In the genomic region with DNA sequence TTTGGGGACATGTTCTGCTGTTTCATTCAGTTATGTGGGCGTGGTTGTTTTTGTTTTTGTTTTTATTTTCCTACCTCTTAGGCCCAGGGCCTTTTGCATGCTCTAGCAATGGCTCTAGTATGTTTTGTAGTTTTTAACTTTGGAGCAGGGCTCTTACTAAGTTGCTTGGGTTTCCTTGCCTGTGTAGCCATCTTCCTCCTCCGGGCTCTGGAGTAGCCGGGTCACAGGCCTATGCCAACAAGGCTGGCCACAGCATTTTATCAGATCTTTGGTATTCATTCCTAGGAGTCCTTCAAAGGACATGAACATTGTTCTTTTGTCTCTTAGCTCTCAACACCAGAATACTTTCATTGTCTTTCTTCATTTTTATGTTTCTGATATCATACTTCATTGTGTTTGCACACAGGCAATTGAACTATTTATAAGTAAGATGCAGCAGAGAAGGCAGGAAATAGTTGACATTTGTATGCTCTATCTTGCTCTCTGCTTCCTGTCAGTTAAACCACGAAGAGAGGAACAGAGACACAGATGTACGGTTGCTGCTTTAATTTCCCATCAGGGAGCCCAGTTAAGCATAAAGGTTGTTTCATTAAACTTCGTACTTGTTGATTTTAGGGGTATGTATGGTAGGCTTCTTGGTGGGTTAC, we compare ENCODE assay signal across 10 mouse cellular contexts. TPM values are rescaled to one million over a fixed set of nuclear protein-coding genes. Genes with fewer than 3 reads are reported as not detected.
DNase-seq lines count a peak whose midpoint lies in the region; ATAC-seq and TF ChIP-seq lines count a peak whose summit lies in the region.
"Had no signal": no experiment of that assay in that cellular context is flagged by ENCODE, and none has a peak within 500 bp of the region (broad histone marks: within the 10 kb centered on the region; RNA-seq: fewer than 3 reads in every experiment).

No protein-coding gene starts in this region.

- H3K4me3 ChIP-seq in intestine, embryonic 16.5 days (ENCODE audit: low read length), result no peak overlapping the region
- H3K4me3 ChIP-seq in intestine, embryonic 15.5 days (replicated peaks), result no peak overlapping the region
- peak overlapping the region; percentile 24 for H3K4me3 ChIP-seq in bone marrow macrophage, adult 2 months (ENCODE audit: insufficient read depth, low read length)
- H3K4me3 ChIP-seq: embryonic facial prominence, embryonic 12.5 days had no signal

- peak; percentile 75 for DNase-seq in CD4-positive helper T cell, adult 2 months (ENCODE audit: low read depth, low spot score)
- DNase-seq in cerebellum, postnatal 25 days, result no peak
- DNase-seq in cerebellum, adult 18-20 months, result no peak
- no peak for DNase-seq in right cerebral cortex, postnatal 25 days
- DNase-seq: kidney, adult 8-10 months had no signal

- no peak for TF ChIP-seq POLR2A in bone marrow macrophage, adult 2 months (IDR thresholded peaks at IDR 0.05; ENCODE audit: borderline replicate concordance, low read depth, low read length)

- 66% methylated on average over 6 of the region's 6 CpGs for WGBS in intestine, embryonic 16.5 days
- 60% methylated on average over 6 of the region's 6 CpGs for WGBS in intestine, embryonic 15.5 days

- no peaks in the 10 kb centered on the region for H3K36me3 ChIP-seq in intestine, embryonic 16.5 days (ENCODE audit: control insufficient read depth, insufficient read depth, low read length)
- no peaks in the 10 kb centered on the region for H3K36me3 ChIP-seq in intestine, embryonic 15.5 days
- H3K36me3 ChIP-seq: embryonic facial prominence, embryonic 12.5 days had no signal

- TF ChIP-seq CTCF in bone marrow macrophage, adult 2 months (IDR thresholded peaks at IDR 0.05; ENCODE audit: low read depth, low read length), result no peak

- no peak overlapping the region for H3K9ac ChIP-seq in intestine, embryonic 16.5 days (ENCODE audit: low read depth, low read length)
- H3K9ac ChIP-seq in intestine, embryonic 15.5 days, result no peak overlapping the region
- H3K9ac ChIP-seq: embryonic facial prominence, embryonic 12.5 days had no signal

- no peak for ATAC-seq in intestine, embryonic 16.5 days
- no peak for ATAC-seq in intestine, embryonic 15.5 days
- ATAC-seq in megakaryocyte, adult 5-6 weeks (ENCODE audit: poor library complexity, severe bottlenecking), result peak; percentile 39

- peak overlapping the region; percentile 45 for H3K27ac ChIP-seq in intestine, embryonic 16.5 days (ENCODE audit: low read length)
- H3K27ac ChIP-seq in intestine, embryonic 15.5 days, result no peak overlapping the region
- H3K27ac ChIP-seq in bone marrow macrophage, adult 2 months (ENCODE audit: insufficient read depth, low read depth, low read length), result peak overlapping the region; percentile 99
- H3K27ac ChIP-seq: embryonic facial prominence, embryonic 12.5 days had no signal

- H3K27me3 ChIP-seq in intestine, embryonic 16.5 days (replicated peaks; ENCODE audit: control insufficient read depth, insufficient read depth, low read length), result no peaks in the 10 kb centered on the region
- no peaks in the 10 kb centered on the region for H3K27me3 ChIP-seq in intestine, embryonic 15.5 days (replicated peaks)
- H3K27me3 ChIP-seq: embryonic facial prominence, embryonic 12.5 days had no signal

- H3K9me3 ChIP-seq in intestine, embryonic 16.5 days (ENCODE audit: control insufficient read depth, low read length), result no peaks in the 10 kb centered on the region
- no peaks in the 10 kb centered on the region for H3K9me3 ChIP-seq in intestine, embryonic 15.5 days
- H3K9me3 ChIP-seq: embryonic facial prominence, embryonic 12.5 days had no signal

- H3K4me1 ChIP-seq in intestine, embryonic 16.5 days (ENCODE audit: control insufficient read depth, insufficient read depth, low read length), result peaks cover 30% of the 10 kb centered on the region
- H3K4me1 ChIP-seq in intestine, embryonic 15.5 days (replicated peaks), result 0 out of 2 replicates have a peak, but pooled peaks cover 7% of the 10 kb centered on the region
- H3K4me1 ChIP-seq in bone marrow macrophage, adult 2 months (ENCODE audit: control insufficient read depth, insufficient read depth, low read length), result peaks cover 34% of the 10 kb centered on the region
- H3K4me1 ChIP-seq: embryonic facial prominence, embryonic 12.5 days had no signal

- H3K4me2 ChIP-seq in intestine, embryonic 16.5 days (ENCODE audit: low read depth, low read length), result no peak overlapping the region
- no peak overlapping the region for H3K4me2 ChIP-seq in intestine, embryonic 15.5 days (replicated peaks)
- H3K4me2 ChIP-seq: embryonic facial prominence, embryonic 12.5 days had no signal

RNA-seq across cellular contexts. Expression of a gene that starts 40.3 kb away (rescaled TPM):
- 26.9 and 31.3 TPM in 2 replicates for polyA plus RNA-seq in intestine, embryonic 16.5 days (2015; fragmentation: Nextera tagmentation; extraction: Ambion mirVana)
- polyA plus RNA-seq in intestine, embryonic 15.5 days (2015; fragmentation: Nextera tagmentation; extraction: Ambion mirVana), result 30.9 and 33.8 TPM in 2 replicates
- polyA plus RNA-seq in bone marrow macrophage, adult 2 months (2012; ENCODE audit: insufficient read depth, insufficient read length, missing spikeins), result 41.3 and 55.2 TPM in 2 replicates
- 31.4 and 38.6 TPM in 2 replicates for total RNA-seq in megakaryocyte, adult 5-6 weeks (2015)
- total RNA-seq in megakaryocyte, adult 5-6 weeks (2017), result 72.6 and 75.8 TPM in 2 replicates

RNA-seq across cellular contexts. Expression of a gene that starts 40.6 kb away (rescaled TPM):
- 21.9 and 22.2 TPM in 2 replicates for polyA plus RNA-seq in intestine, embryonic 16.5 days (2015; fragmentation: Nextera tagmentation; extraction: Ambion mirVana)
- 26.1 and 27.0 TPM in 2 replicates for polyA plus RNA-seq in intestine, embryonic 15.5 days (2015; fragmentation: Nextera tagmentation; extraction: Ambion mirVana)
- 69.9 and 74.0 TPM in 2 replicates for polyA plus RNA-seq in bone marrow macrophage, adult 2 months (2012; ENCODE audit: insufficient read depth, insufficient read length, missing spikeins)
- total RNA-seq in megakaryocyte, adult 5-6 weeks (2015), result 66.4 and 69.3 TPM in 2 replicates
- total RNA-seq in megakaryocyte, adult 5-6 weeks (2017), result 138 and 142 TPM in 2 replicates
